Mouse (Mus musculus) thymus, adult 2 months (tissue): ENCODE data around the gene Phactr1. TPM values are rescaled to one million over a fixed set of nuclear protein-coding genes. Genes with fewer than 3 reads are reported as not detected.

ENCODE experiments used
- DNase-seq: peaks from one replicate; pipeline ENCODE4 v3.0.0; 2021
- H3K27ac ChIP-seq: fragments of 200-500 bp; 2 replicates; pipeline ENCODE4 v1.5.1; 2012; ENCODE audit warnings: low read length, control low read depth; ENCODE audit not compliant: control insufficient read depth, insufficient read depth
- H3K27me3 ChIP-seq: fragments of 200-500 bp; 2 replicates; pipeline ENCODE4 v1.6.1; 2012; ENCODE audit warnings: mild to moderate bottlenecking, low read length, moderate library complexity, mixed read lengths; ENCODE audit not compliant: control insufficient read depth, insufficient read depth
- H3K36me3 ChIP-seq: fragments of 200-500 bp; 2 replicates; pipeline ENCODE4 v1.6.1; 2012; ENCODE audit warnings: mild to moderate bottlenecking, low read length, moderate library complexity; ENCODE audit not compliant: control insufficient read depth, insufficient read depth
- H3K4me1 ChIP-seq: fragments of 200-500 bp; replicated peaks from 2 replicates; pipeline ENCODE4 v1.6.1; 2012; ENCODE audit warnings: low read length; ENCODE audit not compliant: control insufficient read depth, insufficient read depth
- H3K4me3 ChIP-seq: fragments of 200-500 bp; 2 replicates; pipeline ENCODE4 v1.5.1; 2012; ENCODE audit warnings: mild to moderate bottlenecking, low read length, control low read depth, moderate library complexity; ENCODE audit not compliant: control insufficient read depth, insufficient read depth
- CTCF ChIP-seq: fragments of 200-500 bp; IDR thresholded peaks from 2 replicates; pipeline ENCODE4 v1.5.1; 2012; ENCODE audit warnings: mild to moderate bottlenecking, control low read depth, low read length, moderate library complexity, borderline replicate concordance; ENCODE audit not compliant: control insufficient read depth, poor library complexity, insufficient read depth; ENCODE audit errors: extremely low read depth
- POLR2A ChIP-seq: fragments of 200-500 bp; IDR thresholded peaks from 2 replicates; pipeline ENCODE4 v1.6.1; 2012; ENCODE audit warnings: mild to moderate bottlenecking, low read length, control low read depth, moderate library complexity; ENCODE audit not compliant: control insufficient read depth, poor library complexity, insufficient read depth; ENCODE audit errors: extremely low read depth
- WGBS: fragments of 180-500 bp; shearing (Covaris S2); methylation state at CpG from one replicate; pipeline ENCODE4 v1.1.7; 2018; 5-methylcytosine and 5-hydroxymethylcytosine counted together
- polyA plus RNA-seq: library from polyadenylated mRNA; depleted of rRNA; stranded (reverse); fragments of >200 nt; gene quantifications from 2 replicates; pipeline ENCODE4 v1.2.3, GENCODE M21; 2012

Gene Phactr1
- polyA plus RNA-seq, 1 experiment, result 0.82 TPM

GRCm38 (mm10) chr13:43173262-43173661 is 492.8 kb downstream of the Phactr1 start:
- TF ChIP-seq POLR2A (no peak), CTCF (no peak)
- DNase-seq, result peak; percentile 85
- Histone ChIP-seq H3K4me1 (peaks cover 16% of the 10 kb centered on the region), H3K27ac (no peak overlapping the region), H3K36me3 (no peaks in the 10 kb centered on the region), H3K4me3 (no peak overlapping the region), H3K27me3 (no peaks in the 10 kb centered on the region)
- WGBS, result 17% methylated on average over 9 of the region's 9 CpGs

GRCm38 (mm10) chr13:43176676-43177075 is 496.3 kb downstream of the Phactr1 start:
- no peak for DNase-seq
- Histone ChIP-seq H3K4me3 (no peak overlapping the region), H3K36me3 (no peaks in the 10 kb centered on the region), H3K4me1 (peaks cover 16% of the 10 kb centered on the region), H3K27ac (peak overlapping the region; percentile 76; the same call in 1 of the 2 replicates), H3K27me3 (no peaks in the 10 kb centered on the region)
- WGBS, result 80% methylated on average over 3 of the region's 3 CpGs
- TF ChIP-seq CTCF, result no peak
- no peak for TF ChIP-seq POLR2A

GRCm38 (mm10) chr13:43177317-43177716 is 496.9 kb downstream of the Phactr1 start:
- H3K4me3 ChIP-seq, result no peak overlapping the region
- H3K4me1 ChIP-seq, result peaks cover 16% of the 10 kb centered on the region
- no peaks in the 10 kb centered on the region for H3K36me3 ChIP-seq
- H3K27ac ChIP-seq, result peak overlapping the region; percentile 76
- TF ChIP-seq CTCF (no peak), POLR2A (no peak)
- 45% methylated on average over 7 of the region's 7 CpGs for WGBS
- H3K27me3 ChIP-seq, result no peaks in the 10 kb centered on the region
- no peak for DNase-seq

- no peak for DNase-seq
- Histone ChIP-seq H3K27me3 (no peaks in the 10 kb centered on the region), H3K36me3 (no peaks in the 10 kb centered on the region), H3K4me1 (peaks cover 10% of the 10 kb centered on the region), H3K27ac (no peak overlapping the region), H3K4me3 (no peak overlapping the region)
- WGBS, result 91% methylated on average over 7 of the region's 7 CpGs
- TF ChIP-seq POLR2A, result no peak
These were observed 500.7 kb downstream of the Phactr1 start for GRCm38 (mm10) chr13:43181104-43181503.

- WGBS, result 22% methylated on average over 14 of the region's 14 CpGs
These were observed 502.2 kb downstream of the Phactr1 start for GRCm38 (mm10) chr13:43182465-43183201.

GRCm38 (mm10) chr13:43183248-43184055 is 503.0 kb downstream of the Phactr1 start:
- Histone ChIP-seq H3K27me3 (no peaks in the 10 kb centered on the region), H3K4me1 (no peaks in the 10 kb centered on the region), H3K4me3 (no peak overlapping the region), H3K36me3 (no peaks in the 10 kb centered on the region), H3K27ac (no peak overlapping the region)
- TF ChIP-seq CTCF (no peak), POLR2A (no peak)
- 80% methylated on average over 8 of the region's 8 CpGs for WGBS
- no peak for DNase-seq

More at GRCm38 (mm10) chr13:43182465-43183201, 502.2 kb downstream of the Phactr1 start:
- H3K27ac ChIP-seq, result no peak overlapping the region
- peak; percentile 74 for DNase-seq
- no peaks in the 10 kb centered on the region for H3K36me3 ChIP-seq
- TF ChIP-seq POLR2A (no peak), CTCF (no peak)
- no peaks in the 10 kb centered on the region for H3K27me3 ChIP-seq
- H3K4me1 ChIP-seq, result no peaks in the 10 kb centered on the region
- no peak overlapping the region for H3K4me3 ChIP-seq

- Histone ChIP-seq H3K4me1 (peaks cover 12% of the 10 kb centered on the region), H3K27me3 (no peaks in the 10 kb centered on the region), H3K4me3 (no peak overlapping the region), H3K27ac (no peak overlapping the region), H3K36me3 (no peaks in the 10 kb centered on the region)
- 96% methylated on average over 4 of the region's 4 CpGs for WGBS
- DNase-seq, result no peak
- TF ChIP-seq CTCF (no peak), POLR2A (no peak)
These were observed 507.3 kb downstream of the Phactr1 start for GRCm38 (mm10) chr13:43187736-43188135.
